Mouse (Mus musculus) myocyte (in vitro differentiated cells): ENCODE results near the gene Cyp4v3. TPM values are rescaled to one million over a fixed set of nuclear protein-coding genes. Genes with fewer than 3 reads are reported as not detected.

Source experiments
- H3K27me3 ChIP-seq: one replicate; pipeline ENCODE4 v1.6.1; 2011; ENCODE audit not compliant: control insufficient read depth, insufficient read depth, insufficient read length
- H3K36me3 ChIP-seq: one replicate; pipeline ENCODE4 v1.6.1; 2011; ENCODE audit not compliant: control insufficient read depth, insufficient read depth
- H3K4me2 ChIP-seq: one replicate; pipeline ENCODE4 v1.6.1; 2011; ENCODE audit warnings: low read depth, control low read depth
- H3K4me3 ChIP-seq: one replicate; pipeline ENCODE4 v1.5.1; 2011; ENCODE audit warnings: mild to moderate bottlenecking, control low read depth, moderate library complexity
- H3K79me2 ChIP-seq: one replicate; pipeline ENCODE4 v1.6.1; 2011; ENCODE audit not compliant: control insufficient read depth, insufficient read depth
- H3ac ChIP-seq: one replicate; pipeline ENCODE4 v1.6.1; 2011; ENCODE audit not compliant: control insufficient read depth, insufficient read length
- CEBPB ChIP-seq: IDR thresholded peaks from 2 replicates; pipeline ENCODE4 v1.6.1; 2011; ENCODE audit warnings: mild to moderate bottlenecking, moderate library complexity; ENCODE audit not compliant: poor library complexity, insufficient read depth, severe bottlenecking
- E2F4 ChIP-seq: IDR thresholded peaks from one replicate; pipeline ENCODE4 v1.6.1; 2011; ENCODE audit warnings: mild to moderate bottlenecking, control low read depth, moderate library complexity; ENCODE audit not compliant: insufficient read depth
- MAX ChIP-seq: IDR thresholded peaks from one replicate; pipeline ENCODE4 v1.6.1; 2011; ENCODE audit warnings: low read depth, mild to moderate bottlenecking, control low read depth
- MYOD1 ChIP-seq, 3 experiments: IDR thresholded peaks; one replicate each; pipeline ENCODE4 v1.6.1; 2011; ENCODE audit warnings: control low read depth in 2 of 3, low read depth in 2 of 3, mild to moderate bottlenecking in 2 of 3, moderate library complexity in 1 of 3; ENCODE audit not compliant: insufficient read length in 2 of 3, control insufficient read depth in 1 of 3
- MYOG ChIP-seq, 3 experiments: IDR thresholded peaks; one replicate each; pipeline ENCODE4 v1.6.1; 2011; ENCODE audit warnings: control low read depth in 2 of 3, low read depth in 2 of 3, mild to moderate bottlenecking in 2 of 3; ENCODE audit not compliant: insufficient read length in 2 of 3, control insufficient read depth in 1 of 3, insufficient read depth in 1 of 3
- POLR2A ChIP-seq: IDR thresholded peaks from one replicate; pipeline ENCODE4 v1.6.1; 2011; ENCODE audit warnings: low read depth, mild to moderate bottlenecking, control low read depth, moderate library complexity; ENCODE audit not compliant: insufficient read length
- POLR2AphosphoS2 ChIP-seq: IDR thresholded peaks from one replicate; pipeline ENCODE4 v1.6.1; 2011; ENCODE audit warnings: low read depth, control low read depth; ENCODE audit not compliant: insufficient read length
- REST ChIP-seq: IDR thresholded peaks from one replicate; pipeline ENCODE4 v1.6.1; 2011; ENCODE audit warnings: mild to moderate bottlenecking, control low read depth, moderate library complexity; ENCODE audit not compliant: insufficient read depth, insufficient read length
- SRF ChIP-seq: IDR thresholded peaks from one replicate; pipeline ENCODE4 v1.6.1; 2011; ENCODE audit warnings: low read depth; ENCODE audit not compliant: control insufficient read depth, insufficient read length
- TCF12 ChIP-seq: IDR thresholded peaks from one replicate; pipeline ENCODE4 v1.6.1; 2011; ENCODE audit warnings: mild to moderate bottlenecking, control low read depth; ENCODE audit not compliant: poor library complexity, insufficient read depth, severe bottlenecking
- TCF3 ChIP-seq: IDR thresholded peaks from one replicate; pipeline ENCODE4 v1.6.1; 2011; ENCODE audit warnings: low read depth, control low read depth; ENCODE audit not compliant: insufficient read length
- USF1 ChIP-seq: IDR thresholded peaks from one replicate; pipeline ENCODE4 v1.6.1; 2011; ENCODE audit warnings: low read depth, mild to moderate bottlenecking, control low read depth, moderate library complexity
- polyA plus RNA-seq: library from polyadenylated mRNA; unstranded; fragments of >200 nt; fragmentation: generic; extraction: Trizol; gene quantifications from one replicate; pipeline ENCODE4 v1.2.1, GENCODE M21; 2012; ENCODE audit warnings: missing spikeins

Cyp4v3 gene
- polyA plus RNA-seq, 1 experiment: 0.02 TPM

DNA sequence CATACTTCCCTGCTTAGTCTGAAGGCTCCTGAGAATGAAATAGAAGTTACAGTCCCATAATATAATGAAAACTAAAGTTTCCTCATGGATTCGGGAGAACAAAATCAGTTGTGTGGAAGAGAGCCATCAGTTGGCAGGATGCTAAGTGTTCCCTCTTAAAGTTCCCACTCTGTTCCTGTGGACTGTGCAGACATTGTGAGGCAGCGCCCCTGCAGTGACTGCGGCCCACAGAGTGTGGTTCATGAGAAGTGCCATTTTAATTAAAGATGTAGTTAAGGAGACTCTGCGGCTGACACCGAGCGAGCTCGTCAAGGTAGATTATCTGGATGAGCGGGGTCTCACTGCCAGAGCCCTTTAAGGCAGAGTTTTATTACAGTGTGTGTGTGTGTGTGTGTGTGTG lies 30.6 kb downstream of the Cyp4v3 start:
- no peaks in the 10 kb centered on the region for H3K36me3 ChIP-seq
- no peaks in the 10 kb centered on the region for H3K27me3 ChIP-seq
- H3ac ChIP-seq: no peak overlapping the region
- no peak overlapping the region for H3K4me3 ChIP-seq
- no peak overlapping the region for H3K4me2 ChIP-seq
- H3K79me2 ChIP-seq: no peaks in the 10 kb centered on the region
- TF ChIP-seq TCF12: no peak
- TF ChIP-seq SRF: no peak
- TF ChIP-seq CEBPB: no peak
- no peak for TF ChIP-seq POLR2A
- TF ChIP-seq MYOD1 (IDR thresholded peaks at IDR 0.05; ENCODE audit: control insufficient read depth in 1 of 3, insufficient read length in 2 of 3, low read depth in 2 of 3): no peak
- TF ChIP-seq TCF3: no peak
- no peak for TF ChIP-seq POLR2AphosphoS2
- TF ChIP-seq E2F4: no peak
- no peak for TF ChIP-seq MAX
- no peak for TF ChIP-seq MYOG (IDR thresholded peaks at IDR 0.05; ENCODE audit: control insufficient read depth in 1 of 3, insufficient read depth in 1 of 3, insufficient read length in 2 of 3, low read depth in 2 of 3)
- no peak for TF ChIP-seq REST
- TF ChIP-seq USF1: no peak

GRCm38 (mm10) chr8:45295276-45295675 lies 37.7 kb downstream of the Cyp4v3 start:
- no peaks in the 10 kb centered on the region for H3K36me3 ChIP-seq
- H3K4me2 ChIP-seq: no peak overlapping the region
- no peak for TF ChIP-seq CEBPB
- no peak for TF ChIP-seq POLR2AphosphoS2
- TF ChIP-seq POLR2A: no peak
- no peak for TF ChIP-seq REST
- no peak for TF ChIP-seq SRF
- no peak for TF ChIP-seq TCF3
- no peak for TF ChIP-seq E2F4
- no peak for TF ChIP-seq MYOG (IDR thresholded peaks at IDR 0.05; ENCODE audit: control insufficient read depth in 1 of 3, insufficient read depth in 1 of 3, insufficient read length in 2 of 3, low read depth in 2 of 3)
- no peak for TF ChIP-seq USF1
- TF ChIP-seq TCF12: no peak
- no peak for TF ChIP-seq MAX
- TF ChIP-seq MYOD1 (IDR thresholded peaks at IDR 0.05; ENCODE audit: control insufficient read depth in 1 of 3, insufficient read length in 2 of 3, low read depth in 2 of 3): no peak
- H3K4me3 ChIP-seq: no peak overlapping the region
- no peak overlapping the region for H3ac ChIP-seq
- H3K27me3 ChIP-seq: no peaks in the 10 kb centered on the region
- no peaks in the 10 kb centered on the region for H3K79me2 ChIP-seq

- H3K79me2 ChIP-seq: no peaks in the 10 kb centered on the region
- H3K4me3 ChIP-seq: no peak within 1 kb of the TSS
- no peaks in the 10 kb centered on the region for H3K27me3 ChIP-seq
- TF ChIP-seq MYOG (IDR thresholded peaks at IDR 0.05; ENCODE audit: control insufficient read depth in 1 of 3, insufficient read depth in 1 of 3, insufficient read length in 2 of 3, low read depth in 2 of 3) (no peak), SRF (no peak), E2F4 (no peak), MAX (no peak), CEBPB (no peak), REST (no peak), TCF3 (no peak), MYOD1 (IDR thresholded peaks at IDR 0.05; ENCODE audit: control insufficient read depth in 1 of 3, insufficient read length in 2 of 3, low read depth in 2 of 3) (no peak), POLR2A (no peak), TCF12 (no peak), USF1 (no peak), POLR2AphosphoS2 (no peak)
- no peaks in the 10 kb centered on the region for H3K36me3 ChIP-seq
- no peak within 1 kb of the TSS for H3ac ChIP-seq
- no peak within 1 kb of the TSS for H3K4me2 ChIP-seq
These were observed 38.3 kb downstream of the Cyp4v3 start, which contains the start of gene Klkb1 for GRCm38 (mm10) chr8:45294687-45295086. TSS of gene Klkb1 (minus strand) at chr8:45294859.

DNA sequence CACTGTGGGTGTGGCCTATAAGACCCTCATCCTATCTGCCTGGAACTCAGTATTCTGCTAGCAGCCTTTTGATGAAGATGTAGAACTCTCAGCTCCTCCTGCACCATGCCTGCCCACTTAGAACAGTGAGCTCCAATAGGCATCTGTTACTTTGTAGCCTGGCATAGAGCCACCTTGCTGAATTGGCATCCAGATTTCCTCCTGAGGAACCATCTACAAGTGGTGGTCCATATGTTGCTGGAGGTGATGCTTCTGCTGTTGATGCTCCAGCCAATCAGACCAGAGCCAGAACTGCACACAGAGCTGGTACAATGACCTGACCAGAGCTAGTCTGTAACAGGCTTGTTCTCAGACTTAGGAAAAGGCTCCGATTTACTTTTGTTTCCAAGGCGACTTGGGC lies 41.2 kb downstream of the Cyp4v3 start:
- H3K4me3 ChIP-seq: no peak overlapping the region
- TF ChIP-seq MYOD1 (IDR thresholded peaks at IDR 0.05; ENCODE audit: control insufficient read depth in 1 of 3, insufficient read length in 2 of 3, low read depth in 2 of 3) (no peak), POLR2AphosphoS2 (no peak), TCF12 (no peak), MYOG (IDR thresholded peaks at IDR 0.05; ENCODE audit: control insufficient read depth in 1 of 3, insufficient read depth in 1 of 3, insufficient read length in 2 of 3, low read depth in 2 of 3) (no peak), POLR2A (no peak), CEBPB (no peak), E2F4 (no peak), USF1 (no peak), TCF3 (no peak)

DNA sequence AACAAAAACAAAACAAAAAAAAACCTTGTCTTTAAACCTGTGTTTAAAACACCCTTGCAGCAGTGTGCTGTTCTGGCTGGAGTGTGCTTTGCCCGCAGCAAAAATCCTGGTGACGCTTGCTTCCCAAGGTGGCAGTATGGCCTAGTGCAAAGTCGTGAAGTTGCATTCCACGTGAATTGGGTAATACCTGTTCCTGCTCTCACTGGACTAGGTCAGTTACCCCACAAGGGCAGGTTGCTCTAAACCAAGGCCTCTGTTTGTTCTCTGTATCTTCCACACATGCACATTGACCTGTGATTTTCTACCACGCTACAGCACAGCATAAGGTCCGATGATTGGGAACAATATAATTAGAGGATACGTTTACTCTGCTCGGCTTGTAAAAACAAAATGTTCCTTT lies 51.4 kb downstream of the Cyp4v3 start:
- TF ChIP-seq SRF: no peak
- TF ChIP-seq CEBPB: no peak
- H3K4me3 ChIP-seq: no peak overlapping the region

More for the DNA sequence above, 41.2 kb downstream of the Cyp4v3 start:
- Histone ChIP-seq H3ac (no peak overlapping the region), H3K36me3 (no peaks in the 10 kb centered on the region), H3K4me2 (no peak overlapping the region), H3K27me3 (no peaks in the 10 kb centered on the region), H3K79me2 (no peaks in the 10 kb centered on the region)

More for the DNA sequence above, 51.4 kb downstream of the Cyp4v3 start:
- H3K27me3 ChIP-seq: no peaks in the 10 kb centered on the region
- H3ac ChIP-seq: no peak overlapping the region
- no peaks in the 10 kb centered on the region for H3K79me2 ChIP-seq
- no peak overlapping the region for H3K4me2 ChIP-seq
- H3K36me3 ChIP-seq: no peaks in the 10 kb centered on the region
